Mouse (Mus musculus) liver, embryonic 14.5 days (tissue): ENCODE results near the gene Atg2b. TPM values are rescaled to one million over a fixed set of nuclear protein-coding genes. Genes with fewer than 3 reads are reported as not detected.

Experiments used
- ATAC-seq: fragments of 200-750 bp; cut with Nextera tagmentation; 2 replicates; pipeline ENCODE4 v1.8.0; 2017; ENCODE audit warnings: moderate number of reproducible peaks, mild to moderate bottlenecking, moderate library complexity; ENCODE audit not compliant: insufficient read depth
- DNase-seq, 3 experiments: peaks; one replicate each; pipeline ENCODE4 v3.0.0-alpha.2; 2012 to 2013; ENCODE audit warnings: low read depth in 3 of 3, low spot score in 3 of 3
- H3K27ac ChIP-seq: fragments of 300-500 bp; sonication (generic); 2 replicates; pipeline ENCODE4 v1.5.1; 2014; ENCODE audit warnings: moderate library complexity, mild to moderate bottlenecking, control low read depth, inconsistent platforms
- H3K27me3 ChIP-seq: fragments of 300-500 bp; sonication (generic); 2 replicates; pipeline ENCODE4 v1.6.1; 2014; ENCODE audit warnings: mild to moderate bottlenecking, low read length, moderate library complexity; ENCODE audit not compliant: control insufficient read depth, insufficient read depth
- H3K36me3 ChIP-seq: fragments of 300-500 bp; sonication (generic); replicated peaks from 2 replicates; pipeline ENCODE4 v1.6.1; 2014; ENCODE audit warnings: low read depth; ENCODE audit not compliant: control insufficient read depth, insufficient read depth
- H3K4me1 ChIP-seq, 2 experiments: fragments of 200-500 bp in 1 of 2; fragments of 300-500 bp in 1 of 2; sonication (generic) in 1 of 2; replicated peaks; 2 replicates each; pipeline ENCODE4 v1.6.1; 2012 to 2014; ENCODE audit warnings: antibody characterized with exemption in 1 of 2, inconsistent platforms in 1 of 2, low read length in 1 of 2; ENCODE audit not compliant: control insufficient read depth in 2 of 2, insufficient read depth in 2 of 2
- H3K4me2 ChIP-seq: fragments of 300-500 bp; sonication (generic); 2 replicates; pipeline ENCODE4 v1.6.1; 2014; ENCODE audit warnings: low read depth, mild to moderate bottlenecking, control low read depth, moderate library complexity
- H3K4me3 ChIP-seq, 2 experiments: fragments of 200-500 bp in 1 of 2; fragments of 300-500 bp in 1 of 2; sonication (generic) in 1 of 2; 2 replicates each; pipeline ENCODE4 v1.5.1; 2012 to 2014; ENCODE audit warnings: low read depth in 2 of 2, low read length in 2 of 2, mild to moderate bottlenecking in 2 of 2, control low read depth in 1 of 2, inconsistent platforms in 1 of 2, moderate library complexity in 1 of 2; ENCODE audit not compliant: insufficient read depth in 1 of 2
- H3K9ac ChIP-seq: fragments of 300-500 bp; sonication (generic); replicated peaks from 2 replicates; pipeline ENCODE4 v1.6.1; 2014; ENCODE audit warnings: mild to moderate bottlenecking, control low read depth, moderate library complexity
- H3K9me3 ChIP-seq: fragments of 300-500 bp; sonication (generic); 2 replicates; pipeline ENCODE4 v1.6.1; 2016; ENCODE audit warnings: low read length, mixed read lengths; ENCODE audit not compliant: control insufficient read depth
- CTCF ChIP-seq: IDR thresholded peaks from 2 replicates; pipeline ENCODE4 v1.5.1; 2016; ENCODE audit warnings: antibody characterized with exemption, low read depth, control low read depth
- EP300 ChIP-seq: IDR thresholded peaks from 2 replicates; pipeline ENCODE4 v1.6.1; 2016; ENCODE audit warnings: antibody characterized with exemption, low read depth
- WGBS: fragments of 180-500 bp; shearing (Covaris S2); extraction: QIAGEN DNeasy Blood & Tissue Kit; methylation state at CpG from one replicate; pipeline ENCODE4 v1.1.7; 2014; ENCODE audit not compliant: insufficient replicate concordance; 5-methylcytosine and 5-hydroxymethylcytosine counted together
- polyA plus RNA-seq, 2 experiments: library from polyadenylated mRNA; depleted of rRNA in 1 of 2; stranded (reverse) in 1 of 2; unstranded in 1 of 2; fragments of >200 nt; fragmentation: Nextera tagmentation in 1 of 2; extraction: Ambion mirVana in 1 of 2; gene quantifications; 2 replicates each; pipeline versions ENCODE4 v1.2.1 to v1.2.3; 2012 to 2014

Atg2b gene
- polyA plus RNA-seq, 2 experiments: 6.6 to 13.3 TPM

DNA sequence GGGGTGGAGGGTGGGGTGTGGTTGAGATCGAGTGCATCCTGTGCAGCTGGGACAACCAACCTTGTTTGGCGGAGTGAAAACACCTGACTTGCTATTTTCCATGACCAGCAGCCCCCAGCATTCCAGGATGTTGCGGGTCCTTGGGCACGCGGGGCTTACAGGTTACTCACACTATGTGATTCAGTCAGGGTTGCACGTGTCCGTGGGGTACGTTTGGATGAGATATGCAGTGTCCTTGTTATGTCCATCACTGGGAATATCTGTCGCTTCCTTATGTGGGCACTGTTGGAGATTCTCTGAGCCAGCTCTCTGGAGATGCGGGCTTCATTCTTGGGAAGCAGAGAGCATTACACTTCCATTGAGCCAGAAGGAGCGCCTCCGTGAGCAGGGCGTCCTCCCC is 40.7 kb upstream of the Atg2b start:
- no peak overlapping the region for H3K9ac ChIP-seq
- H3K4me2 ChIP-seq: no peak overlapping the region
- no peak for DNase-seq
- no peak overlapping the region for H3K27ac ChIP-seq
- peaks cover 23 to 40% of the 10 kb centered on the region in 2 experiments for H3K4me1 ChIP-seq
- H3K9me3 ChIP-seq: no peaks in the 10 kb centered on the region
- H3K36me3 ChIP-seq: no peaks in the 10 kb centered on the region
- WGBS: 79% methylated on average over 13 of the region's 13 CpGs
- no peaks in the 10 kb centered on the region for H3K27me3 ChIP-seq
- no peak for ATAC-seq
- no peak overlapping the region for H3K4me3 ChIP-seq
- TF ChIP-seq CTCF (no peak), EP300 (no peak)

DNA sequence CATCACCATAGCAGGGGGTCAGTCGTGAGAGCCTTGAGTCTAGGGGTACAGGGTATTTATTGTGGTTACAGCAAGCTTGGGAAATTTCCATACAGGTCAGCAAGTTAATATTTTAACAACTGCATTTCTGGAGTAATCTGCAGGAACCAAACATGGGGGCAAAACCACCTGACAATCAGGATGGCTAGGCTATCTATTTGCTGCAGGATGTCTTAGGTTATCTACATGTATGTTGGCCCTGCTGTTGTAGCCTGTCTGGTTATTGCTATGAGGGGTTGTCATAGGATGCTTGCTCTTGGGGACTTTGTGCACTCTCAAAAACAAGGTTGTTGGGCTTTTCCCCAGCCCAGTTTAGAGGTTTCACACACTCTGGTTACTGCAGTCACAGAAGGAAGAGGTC is 39.6 kb upstream of the Atg2b start:
- H3K27me3 ChIP-seq: no peaks in the 10 kb centered on the region
- H3K27ac ChIP-seq: peak overlapping the region; percentile 60
- peak overlapping the region; percentile 42 for H3K4me2 ChIP-seq
- H3K4me3 ChIP-seq: no peak overlapping the region
- H3K9ac ChIP-seq: no peak overlapping the region; the same call in 1 of the 2 replicates
- ATAC-seq: peak; percentile 73
- peaks cover 23 to 40% of the 10 kb centered on the region in 2 experiments for H3K4me1 ChIP-seq
- 5% methylated on average over 1 of the region's 1 CpGs for WGBS
- peak; percentile 85 for TF ChIP-seq EP300
- no peak for TF ChIP-seq CTCF
- DNase-seq: peak; percentile 41 to 49 (median 49)
- H3K9me3 ChIP-seq: no peaks in the 10 kb centered on the region
- no peaks in the 10 kb centered on the region for H3K36me3 ChIP-seq

- no peaks in the 10 kb centered on the region for H3K9me3 ChIP-seq
- ATAC-seq: no peak
- H3K4me3 ChIP-seq: no peak overlapping the region
- H3K27ac ChIP-seq: no peak overlapping the region
- no peak overlapping the region for H3K4me2 ChIP-seq
- H3K27me3 ChIP-seq: no peaks in the 10 kb centered on the region
- no peak overlapping the region for H3K9ac ChIP-seq
- peaks cover 23 to 38% of the 10 kb centered on the region in 2 experiments for H3K4me1 ChIP-seq
- no peaks in the 10 kb centered on the region for H3K36me3 ChIP-seq
- 1% methylated on average over 5 of the region's 5 CpGs for WGBS
- DNase-seq: peak; percentile 38 to 42 (median 39)
- TF ChIP-seq CTCF (peak; percentile 80), EP300 (no peak)
Observed at GRCm38 (mm10) chr12:105722657-105723056, 37.6 kb upstream of the Atg2b start.

- Histone ChIP-seq H3K4me2 (no peak overlapping the region), H3K9ac (no peak overlapping the region), H3K4me1 (peaks cover 14 to 27% of the 10 kb centered on the region in 2 experiments), H3K36me3 (no peaks in the 10 kb centered on the region), H3K27ac (no peak overlapping the region), H3K27me3 (no peaks in the 10 kb centered on the region), H3K9me3 (no peaks in the 10 kb centered on the region), H3K4me3 (no peak overlapping the region)
- ATAC-seq (no peak), DNase-seq (no peak)
- TF ChIP-seq EP300 (no peak), CTCF (no peak)
- WGBS: 65% methylated on average over 14 of the region's 14 CpGs
Observed at GRCm38 (mm10) chr12:105721452-105722132, 36.6 kb upstream of the Atg2b start.

- WGBS: 46% methylated on average over 3 of the region's 3 CpGs
- Histone ChIP-seq H3K4me2 (no peak overlapping the region), H3K27me3 (no peaks in the 10 kb centered on the region), H3K36me3 (no peaks in the 10 kb centered on the region), H3K4me3 (no peak overlapping the region), H3K27ac (no peak overlapping the region), H3K9ac (no peak overlapping the region), H3K9me3 (no peaks in the 10 kb centered on the region), H3K4me1 (peaks cover 4 to 16% of the 10 kb centered on the region in 2 experiments; a peak in 3 of 4 replicates)
- no peak for TF ChIP-seq CTCF
- no peak for TF ChIP-seq EP300
- DNase-seq (no peak), ATAC-seq (no peak)
Observed at GRCm38 (mm10) chr12:105720196-105720595, 35.2 kb upstream of the Atg2b start.
